Mouse (Mus musculus) cortical plate, adult 2 months (tissue): ENCODE data around the gene Cdk5r2.
"Not testable (repeated sequence)": the region's sequence is repeated elsewhere in the genome, so short reads cannot be mapped to it uniquely, and the experiment has no call there.

Source experiments
- CTCF ChIP-seq: fragments of 200-500 bp; IDR thresholded peaks from 2 replicates; pipeline ENCODE4 v1.5.1; 2011; ENCODE audit warnings: mild to moderate bottlenecking, control low read depth, low read length; ENCODE audit not compliant: insufficient read depth; ENCODE audit errors: extremely low read depth
- POLR2A ChIP-seq: fragments of 200-500 bp; IDR thresholded peaks from 2 replicates; pipeline ENCODE4 v1.6.1; 2011; ENCODE audit warnings: mild to moderate bottlenecking, low read length, control low read depth; ENCODE audit not compliant: insufficient read depth; ENCODE audit errors: extremely low read depth

DNA sequence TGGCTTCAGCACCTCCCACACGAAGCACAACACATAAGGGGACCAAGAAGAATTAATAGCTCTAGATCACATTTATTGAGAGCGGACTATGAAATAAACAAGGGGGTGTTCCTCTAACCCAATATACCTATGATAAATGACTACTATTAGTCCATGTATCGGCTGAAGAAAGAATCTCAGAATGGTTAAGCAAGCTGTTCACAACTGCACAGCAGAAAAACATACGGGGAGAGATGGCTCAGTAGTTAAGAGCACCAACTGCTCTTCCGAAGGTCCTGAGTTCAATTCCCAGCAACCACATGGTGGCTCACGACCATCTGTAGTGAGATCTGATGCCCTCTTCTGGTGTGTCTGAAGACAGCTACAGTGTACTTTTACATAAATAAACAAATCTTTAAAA lies 38.8 kb upstream of the Cdk5r2 start:
- TF ChIP-seq CTCF, POLR2A: not testable (repeated sequence)
